Mouse (Mus musculus): ENCODE measurements around the gene Fgfr2.

DNA sequence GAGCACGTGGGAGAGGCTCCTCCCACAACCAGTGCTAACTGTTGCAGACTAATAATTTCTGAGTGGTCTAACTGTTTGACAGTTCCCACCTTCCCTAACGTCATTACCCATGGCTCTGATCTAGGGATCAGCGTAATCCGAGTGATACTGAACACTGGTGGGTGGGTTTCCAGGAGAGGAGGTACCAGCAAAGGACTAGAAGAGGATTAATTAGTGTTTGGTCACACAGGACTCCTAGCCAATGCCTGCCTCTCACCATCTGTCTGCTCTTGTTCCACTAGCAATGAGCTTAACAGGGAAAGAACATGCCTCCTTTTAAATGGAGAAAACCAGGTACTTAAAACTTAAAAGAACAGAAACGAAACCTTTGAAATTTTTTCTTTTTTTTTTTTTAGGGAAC is 364.3 kb downstream of the Fgfr2 start:
- TF ChIP-seq POLR2A (IDR thresholded peaks at IDR 0.05; ENCODE audit: borderline replicate concordance, extremely low read depth, insufficient read depth, insufficient read length, poor library complexity, severe bottlenecking) (no peak), CTCF (IDR thresholded peaks at IDR 0.05; ENCODE audit: borderline replicate concordance, extremely low read depth, insufficient read depth, insufficient read length) (no peak)

Data from brain, embryonic 14.5 days (tissue).